Mouse (Mus musculus): ENCODE results near the gene Dnajb3.

DNA sequence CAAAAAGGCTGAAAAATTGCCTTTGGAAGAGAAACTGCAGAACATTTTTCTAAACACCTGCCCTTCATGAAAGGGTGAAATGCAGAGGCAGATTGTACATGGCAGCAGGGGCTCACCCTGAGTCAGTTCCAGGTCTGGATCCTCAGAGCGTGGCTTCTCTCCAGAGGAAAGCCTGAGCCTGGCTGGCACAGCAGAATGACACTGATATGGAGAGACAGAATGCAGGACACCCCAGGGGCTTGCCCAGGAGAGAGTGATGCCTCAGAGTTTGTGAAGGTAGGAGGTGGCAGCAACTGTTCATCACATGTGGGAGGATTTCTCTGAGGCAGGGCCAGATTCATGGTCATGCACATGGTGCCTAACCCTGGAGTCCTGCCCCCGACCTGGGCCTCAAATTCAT is 5.6 kb downstream of the Dnajb3 start:
- TF ChIP-seq CTCF (IDR thresholded peaks at IDR 0.05; ENCODE audit: low read depth) (no peak), EP300 (IDR thresholded peaks at IDR 0.05; ENCODE audit: low read depth) (no peak)

Measured in liver, embryonic 14.5 days (tissue).